ENCODE assay signal across 8 mouse cellular contexts in the genomic region with DNA sequence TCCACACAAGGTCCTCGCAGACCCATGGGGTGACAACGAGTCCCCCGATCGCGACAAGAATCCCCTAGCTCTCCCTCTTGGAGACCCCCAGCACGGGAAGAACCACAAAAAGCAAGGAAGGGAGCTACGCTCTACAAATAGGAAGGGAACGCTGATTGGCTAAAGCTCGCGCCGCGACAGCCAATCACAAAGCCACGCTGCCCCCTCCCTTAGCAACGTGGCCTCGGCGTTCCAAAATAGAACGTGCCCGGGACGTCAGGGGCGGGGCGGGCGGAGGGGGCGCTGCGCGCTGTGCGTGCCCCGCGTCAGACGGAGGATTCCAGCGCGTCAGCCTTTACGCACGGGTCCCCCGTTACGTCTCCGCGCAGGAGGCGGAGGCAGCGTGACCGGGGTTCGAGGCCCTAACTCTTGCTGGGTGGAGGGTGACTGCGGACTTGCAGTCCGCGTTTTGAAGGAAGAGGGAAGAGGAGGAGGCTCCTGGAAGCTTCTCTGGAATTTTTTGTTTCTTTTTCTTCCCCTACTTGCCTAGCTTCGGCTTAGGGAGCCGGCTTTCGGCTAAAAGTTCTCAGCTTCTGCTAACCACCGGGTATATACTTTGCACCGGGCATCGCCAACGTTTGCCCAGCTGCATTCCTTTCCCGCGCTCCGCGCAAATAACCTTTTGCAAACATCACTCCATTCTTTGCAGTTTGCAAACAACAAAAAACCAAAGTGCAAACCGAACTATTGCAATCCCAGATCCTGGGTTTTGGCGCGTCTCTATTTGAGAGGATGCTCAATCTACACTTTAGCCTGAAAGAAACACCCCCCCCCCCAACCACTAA. TPM values are rescaled to one million over a fixed set of nuclear protein-coding genes. Genes with fewer than 3 reads are reported as not detected.
A peak's percentile ranks its signal among the peaks of the same experiment; 100 is the strongest.
DNase-seq lines count a peak whose midpoint lies in the region; ATAC-seq and TF ChIP-seq lines count a peak whose summit lies in the region.

No protein-coding gene starts in this region.

- no peak for TF ChIP-seq CTCF in G1E (IDR thresholded peaks at IDR 0.05; ENCODE audit: low read depth, low read length)

- H3K36me3 ChIP-seq in G1E (replicated peaks): no peaks in the 10 kb centered on the region
- no peaks in the 10 kb centered on the region for H3K36me3 ChIP-seq in forebrain, embryonic 16.5 days (ENCODE audit: control insufficient read depth, insufficient read depth)
- no peaks in the 10 kb centered on the region for H3K36me3 ChIP-seq in neural tube, embryonic 15.5 days

- DNase-seq in G1E (ENCODE audit: low spot score): peak; percentile 95
- DNase-seq in cerebellum, adult 18-20 months: peak; percentile 97 to 98
- peak; percentile 95 to 96 for DNase-seq in heart, postnatal 36 days
- peak; percentile 97 to 98 for DNase-seq in layer of hippocampus, adult 18-20 months (ENCODE audit: low spot score in 2 of 2)
- DNase-seq in lung, adult 18-20 months: peak; percentile 96 to 98
- DNase-seq in testis, postnatal 10 days (ENCODE audit: low spot score): peak; percentile 96

- peak overlapping the region; percentile 73 for H3K4me3 ChIP-seq in G1E (ENCODE audit: low read depth, low read length)
- peak overlapping the region; percentile 71 for H3K4me3 ChIP-seq in forebrain, embryonic 16.5 days (replicated peaks; ENCODE audit: low read length)
- H3K4me3 ChIP-seq in neural tube, embryonic 15.5 days (replicated peaks): peak overlapping the region; percentile 48

- peaks cover 39% of the 10 kb centered on the region for H3K27me3 ChIP-seq in G1E (ENCODE audit: insufficient read depth, low read length)
- H3K27me3 ChIP-seq in forebrain, embryonic 16.5 days (replicated peaks; ENCODE audit: control insufficient read depth, insufficient read depth, low read length): peaks cover 48% of the 10 kb centered on the region
- peaks cover 56% of the 10 kb centered on the region for H3K27me3 ChIP-seq in neural tube, embryonic 15.5 days (replicated peaks)

- WGBS in forebrain, embryonic 16.5 days: under 1% methylated on average over 57 of the region's 58 CpGs
- 1% methylated on average over 51 of the region's 58 CpGs for WGBS in neural tube, embryonic 15.5 days

- peak overlapping the region; percentile 90 for H3K27ac ChIP-seq in forebrain, embryonic 16.5 days (ENCODE audit: low read length)
- H3K27ac ChIP-seq in neural tube, embryonic 15.5 days (replicated peaks): peak overlapping the region; percentile 78

- peak; percentile 85 for ATAC-seq in G1E (ENCODE audit: extremely low read depth, insufficient number of reproducible peaks, low FRiP score, poor library complexity, severe bottlenecking)
- peak; percentile 92 for ATAC-seq in forebrain, embryonic 16.5 days
- ATAC-seq in neural tube, embryonic 15.5 days (ENCODE audit: low FRiP score): peak; percentile 89

- H3K9ac ChIP-seq in forebrain, embryonic 16.5 days (replicated peaks; ENCODE audit: low read depth, low read length): peak overlapping the region; percentile 61
- H3K9ac ChIP-seq in neural tube, embryonic 15.5 days (replicated peaks): peak overlapping the region; percentile 61

- intact Hi-C loops in heart, postnatal 36 days (cut with DNase I): loop anchor here (1.0 kb wide), 1 partner anchor 24 kb away; no protein-coding TSS in a partner anchor

- H3K4me1 ChIP-seq in G1E (ENCODE audit: insufficient read depth, low read depth, low read length): peaks cover 47% of the 10 kb centered on the region
- H3K4me1 ChIP-seq in forebrain, embryonic 16.5 days (replicated peaks; ENCODE audit: control insufficient read depth, insufficient read depth, low read length): peaks cover 38% of the 10 kb centered on the region
- peaks cover 42% of the 10 kb centered on the region for H3K4me1 ChIP-seq in neural tube, embryonic 15.5 days

- peak overlapping the region; percentile 99 for H3K4me2 ChIP-seq in forebrain, embryonic 16.5 days (ENCODE audit: low read length)
- peak overlapping the region; percentile 95 for H3K4me2 ChIP-seq in neural tube, embryonic 15.5 days

- no peaks in the 10 kb centered on the region for H3K9me3 ChIP-seq in G1E (replicated peaks)
- H3K9me3 ChIP-seq in forebrain, embryonic 16.5 days (ENCODE audit: control insufficient read depth, low read length): no peaks in the 10 kb centered on the region
- no peaks in the 10 kb centered on the region for H3K9me3 ChIP-seq in neural tube, embryonic 15.5 days (replicated peaks)

RNA-seq across cellular contexts. Expression of a gene that starts 1.2 kb away (rescaled TPM):
- 0.19 TPM in 1 of 2 replicates, not detected in the other for total RNA-seq in G1E (2014; fragmentation: Nextera tagmentation)
- 0.29 and 0.38 TPM in 2 replicates for total RNA-seq in G1E (2017)
- polyA plus RNA-seq in G1E (2012): 0.50 and 0.61 TPM in 2 replicates
- 0.05 and 0.10 TPM in 2 replicates for polyA plus RNA-seq in forebrain, embryonic 16.5 days (2015; fragmentation: Nextera tagmentation; extraction: Ambion mirVana)
- total RNA-seq in heart, postnatal 36 days (2021): under 1 TPM; 0.14 to 0.86 TPM
- 10 to 100 TPM; 20.4 to 26.6 TPM for total RNA-seq in layer of hippocampus, adult 18-20 months (2021)
- 0.09 and 0.18 TPM in 2 replicates for polyA plus RNA-seq in neural tube, embryonic 15.5 days (2015; fragmentation: Nextera tagmentation; extraction: Ambion mirVana)

RNA-seq across cellular contexts. Expression of a gene that starts 26.2 kb away (rescaled TPM):
- 0.73 and 0.98 TPM in 2 replicates for total RNA-seq in G1E (2014; fragmentation: Nextera tagmentation)
- total RNA-seq in G1E (2017): 0.06 and 0.11 TPM in 2 replicates
- polyA plus RNA-seq in G1E (2012): 0.94 and 0.96 TPM in 2 replicates
- 127 and 128 TPM in 2 replicates for polyA plus RNA-seq in forebrain, embryonic 16.5 days (2015; fragmentation: Nextera tagmentation; extraction: Ambion mirVana)
- 100 to 1,000 TPM; 137 to 148 TPM for total RNA-seq in heart, postnatal 36 days (2021)
- total RNA-seq in layer of hippocampus, adult 18-20 months (2021): 10 to 100 TPM; 92.8 to 95.6 TPM
- 105 and 121 TPM in 2 replicates for polyA plus RNA-seq in neural tube, embryonic 15.5 days (2015; fragmentation: Nextera tagmentation; extraction: Ambion mirVana)

RNA-seq across cellular contexts. Expression of a gene that starts 28.8 kb away (rescaled TPM):
- total RNA-seq in G1E (2014; fragmentation: Nextera tagmentation) (not detected in 2 replicates), G1E (2017) (not detected in 2 replicates)
- polyA plus RNA-seq in G1E (2012): not detected in 2 replicates
- polyA plus RNA-seq in forebrain, embryonic 16.5 days (2015; fragmentation: Nextera tagmentation; extraction: Ambion mirVana): 0.39 and 0.61 TPM in 2 replicates
- not detected for total RNA-seq in heart, postnatal 36 days (2021)
- total RNA-seq in layer of hippocampus, adult 18-20 months (2021): not detected
- polyA plus RNA-seq in neural tube, embryonic 15.5 days (2015; fragmentation: Nextera tagmentation; extraction: Ambion mirVana): 1.3 TPM in 2 replicates

RNA-seq across cellular contexts. Expression of a gene that starts 35.9 kb away (rescaled TPM):
- total RNA-seq in G1E (2014; fragmentation: Nextera tagmentation): 26.9 and 39.9 TPM in 2 replicates
- total RNA-seq in G1E (2017): 29.7 and 50.1 TPM in 2 replicates
- 97.7 and 105 TPM in 2 replicates for polyA plus RNA-seq in G1E (2012)
- polyA plus RNA-seq in forebrain, embryonic 16.5 days (2015; fragmentation: Nextera tagmentation; extraction: Ambion mirVana): 79.3 and 85.9 TPM in 2 replicates
- 10 to 100 TPM; 43.4 to 48.0 TPM for total RNA-seq in heart, postnatal 36 days (2021)
- total RNA-seq in layer of hippocampus, adult 18-20 months (2021): 10 to 100 TPM; 47.7 to 49.0 TPM
- 78.5 and 93.5 TPM in 2 replicates for polyA plus RNA-seq in neural tube, embryonic 15.5 days (2015; fragmentation: Nextera tagmentation; extraction: Ambion mirVana)

RNA-seq across cellular contexts. Expression of a gene that starts 37.0 kb away (rescaled TPM):
- total RNA-seq in G1E (2014; fragmentation: Nextera tagmentation): 146 and 171 TPM in 2 replicates
- total RNA-seq in G1E (2017): 239 and 292 TPM in 2 replicates
- polyA plus RNA-seq in G1E (2012): 560 and 712 TPM in 2 replicates
- polyA plus RNA-seq in forebrain, embryonic 16.5 days (2015; fragmentation: Nextera tagmentation; extraction: Ambion mirVana): 38.0 and 40.3 TPM in 2 replicates
- 10 to 100 TPM; 32.6 to 36.1 TPM for total RNA-seq in heart, postnatal 36 days (2021)
- 10 to 100 TPM; 14.2 to 17.0 TPM for total RNA-seq in layer of hippocampus, adult 18-20 months (2021)
- 40.9 and 55.5 TPM in 2 replicates for polyA plus RNA-seq in neural tube, embryonic 15.5 days (2015; fragmentation: Nextera tagmentation; extraction: Ambion mirVana)

Comparison
In these comparisons a context has a peak if more than half of its experiments do, and no peak if none do; other contexts are left out.
1. Peak in every context shown above with its lines: DNase-seq, ATAC-seq, H3K4me3 ChIP-seq and H3K27ac ChIP-seq.
2. RNA of a gene that starts 1.2 kb away (total RNA-seq): 20.4 to 26.6 TPM in layer of hippocampus, adult 18-20 months; 0.14 to 0.86 TPM in heart, postnatal 36 days and 0.19 to 0.38 TPM in G1E; every median in the first group is over 10 times any median in the second.
3. RNA of a gene that starts 26.2 kb away (total RNA-seq): 137 to 148 TPM in heart, postnatal 36 days and 92.8 to 95.6 TPM in layer of hippocampus, adult 18-20 months; 0.06 to 0.98 TPM in G1E; every median in the first group is over 10 times any median in the second.